Mouse (Mus musculus) myocyte (in vitro differentiated cells): Measurements from ENCODE around the gene Fbxo47. TPM values are rescaled to one million over a fixed set of nuclear protein-coding genes. Genes with fewer than 3 reads are reported as not detected.
A peak's percentile ranks its signal among the peaks of the same experiment; 100 is the strongest.

Experiments
- H3K27me3 ChIP-seq: one replicate; pipeline ENCODE4 v1.6.1; 2011; ENCODE audit not compliant: control insufficient read depth, insufficient read depth, insufficient read length
- H3K36me3 ChIP-seq: one replicate; pipeline ENCODE4 v1.6.1; 2011; ENCODE audit not compliant: control insufficient read depth, insufficient read depth
- H3K4me2 ChIP-seq: one replicate; pipeline ENCODE4 v1.6.1; 2011; ENCODE audit warnings: low read depth, control low read depth
- H3K4me3 ChIP-seq: one replicate; pipeline ENCODE4 v1.5.1; 2011; ENCODE audit warnings: mild to moderate bottlenecking, control low read depth, moderate library complexity
- H3K79me2 ChIP-seq: one replicate; pipeline ENCODE4 v1.6.1; 2011; ENCODE audit not compliant: control insufficient read depth, insufficient read depth
- H3ac ChIP-seq: one replicate; pipeline ENCODE4 v1.6.1; 2011; ENCODE audit not compliant: control insufficient read depth, insufficient read length
- CEBPB ChIP-seq: IDR thresholded peaks from 2 replicates; pipeline ENCODE4 v1.6.1; 2011; ENCODE audit warnings: mild to moderate bottlenecking, moderate library complexity; ENCODE audit not compliant: poor library complexity, insufficient read depth, severe bottlenecking
- E2F4 ChIP-seq: IDR thresholded peaks from one replicate; pipeline ENCODE4 v1.6.1; 2011; ENCODE audit warnings: mild to moderate bottlenecking, control low read depth, moderate library complexity; ENCODE audit not compliant: insufficient read depth
- MAX ChIP-seq: IDR thresholded peaks from one replicate; pipeline ENCODE4 v1.6.1; 2011; ENCODE audit warnings: low read depth, mild to moderate bottlenecking, control low read depth
- MYOD1 ChIP-seq, 3 experiments: IDR thresholded peaks; one replicate each; pipeline ENCODE4 v1.6.1; 2011; ENCODE audit warnings: control low read depth in 2 of 3, low read depth in 2 of 3, mild to moderate bottlenecking in 2 of 3, moderate library complexity in 1 of 3; ENCODE audit not compliant: insufficient read length in 2 of 3, control insufficient read depth in 1 of 3
- MYOG ChIP-seq, 3 experiments: IDR thresholded peaks; one replicate each; pipeline ENCODE4 v1.6.1; 2011; ENCODE audit warnings: control low read depth in 2 of 3, low read depth in 2 of 3, mild to moderate bottlenecking in 2 of 3; ENCODE audit not compliant: insufficient read length in 2 of 3, control insufficient read depth in 1 of 3, insufficient read depth in 1 of 3
- POLR2A ChIP-seq: IDR thresholded peaks from one replicate; pipeline ENCODE4 v1.6.1; 2011; ENCODE audit warnings: low read depth, mild to moderate bottlenecking, control low read depth, moderate library complexity; ENCODE audit not compliant: insufficient read length
- POLR2AphosphoS2 ChIP-seq: IDR thresholded peaks from one replicate; pipeline ENCODE4 v1.6.1; 2011; ENCODE audit warnings: low read depth, control low read depth; ENCODE audit not compliant: insufficient read length
- REST ChIP-seq: IDR thresholded peaks from one replicate; pipeline ENCODE4 v1.6.1; 2011; ENCODE audit warnings: mild to moderate bottlenecking, control low read depth, moderate library complexity; ENCODE audit not compliant: insufficient read depth, insufficient read length
- SRF ChIP-seq: IDR thresholded peaks from one replicate; pipeline ENCODE4 v1.6.1; 2011; ENCODE audit warnings: low read depth; ENCODE audit not compliant: control insufficient read depth, insufficient read length
- TCF12 ChIP-seq: IDR thresholded peaks from one replicate; pipeline ENCODE4 v1.6.1; 2011; ENCODE audit warnings: mild to moderate bottlenecking, control low read depth; ENCODE audit not compliant: poor library complexity, insufficient read depth, severe bottlenecking
- TCF3 ChIP-seq: IDR thresholded peaks from one replicate; pipeline ENCODE4 v1.6.1; 2011; ENCODE audit warnings: low read depth, control low read depth; ENCODE audit not compliant: insufficient read length
- USF1 ChIP-seq: IDR thresholded peaks from one replicate; pipeline ENCODE4 v1.6.1; 2011; ENCODE audit warnings: low read depth, mild to moderate bottlenecking, control low read depth, moderate library complexity
- polyA plus RNA-seq: library from polyadenylated mRNA; unstranded; fragments of >200 nt; fragmentation: generic; extraction: Trizol; gene quantifications from one replicate; pipeline ENCODE4 v1.2.1, GENCODE M21; 2012; ENCODE audit warnings: missing spikeins

Gene Fbxo47
- polyA plus RNA-seq, 1 experiment: 0.32 TPM

DNA sequence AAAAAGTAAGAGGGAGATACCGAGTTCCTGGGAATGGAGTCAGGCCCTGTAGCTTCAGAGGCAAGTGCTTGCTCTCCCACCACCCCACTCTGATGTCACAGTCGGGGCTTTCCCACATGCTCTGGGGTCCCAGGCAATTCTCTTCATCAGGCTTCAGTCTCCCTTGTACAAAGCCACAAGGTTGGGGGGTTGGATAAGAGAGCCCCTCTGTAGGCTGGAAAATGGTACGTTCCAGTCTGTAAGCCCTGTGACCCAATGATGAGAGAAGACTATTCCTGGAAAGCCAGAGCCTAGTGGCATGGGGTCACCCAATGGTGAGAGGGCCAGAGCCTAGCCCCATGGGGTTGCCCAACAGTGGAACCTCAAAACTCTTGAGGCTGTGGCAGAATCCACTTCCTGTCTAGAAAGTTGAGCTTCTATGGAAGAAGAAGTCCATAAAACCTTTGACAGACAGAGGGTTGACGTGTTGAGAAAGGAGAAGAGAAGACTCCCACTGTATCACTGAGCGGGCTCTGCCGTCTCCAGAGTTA lies 32.1 kb upstream of the Fbxo47 start:
- TF ChIP-seq MYOD1 (IDR thresholded peaks at IDR 0.05; ENCODE audit: control insufficient read depth in 1 of 3, insufficient read length in 2 of 3, low read depth in 2 of 3) (no peak), USF1 (no peak), POLR2AphosphoS2 (no peak), CEBPB (no peak), TCF3 (no peak), TCF12 (no peak), REST (no peak), MAX (no peak), SRF (no peak), E2F4 (no peak), MYOG (IDR thresholded peaks at IDR 0.05; ENCODE audit: control insufficient read depth in 1 of 3, insufficient read depth in 1 of 3, insufficient read length in 2 of 3, low read depth in 2 of 3) (no peak)
- no peak overlapping the region for H3K4me3 ChIP-seq
- no peaks in the 10 kb centered on the region for H3K36me3 ChIP-seq
- H3K27me3 ChIP-seq: no peaks in the 10 kb centered on the region
- H3K79me2 ChIP-seq: no peaks in the 10 kb centered on the region
- H3ac ChIP-seq: no peak overlapping the region
- no peak overlapping the region for H3K4me2 ChIP-seq

DNA sequence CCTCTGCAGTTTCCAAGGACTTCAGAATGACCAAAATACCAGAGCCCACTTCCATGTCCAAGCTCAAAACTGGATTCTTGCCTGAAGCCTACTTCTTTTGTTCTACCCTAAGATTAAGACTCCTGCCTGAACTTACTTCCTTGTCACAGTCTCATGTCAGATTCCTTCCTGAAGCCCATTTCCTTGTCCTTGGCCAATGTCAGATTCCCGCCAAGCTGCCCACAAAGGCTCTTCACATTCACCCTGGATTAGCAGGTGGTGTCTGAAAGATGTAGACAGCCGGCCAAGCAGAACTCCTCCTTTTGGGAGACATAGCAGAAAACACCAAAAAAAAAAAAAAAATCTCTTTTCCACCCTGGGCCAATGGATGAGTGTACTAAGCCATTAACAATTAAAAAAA lies 31.5 kb upstream of the Fbxo47 start:
- no peak for TF ChIP-seq TCF3
- no peak for TF ChIP-seq POLR2AphosphoS2
- TF ChIP-seq E2F4: no peak
- TF ChIP-seq SRF: no peak
- no peak for TF ChIP-seq USF1
- TF ChIP-seq POLR2A: no peak
- TF ChIP-seq MYOG (IDR thresholded peaks at IDR 0.05; ENCODE audit: control insufficient read depth in 1 of 3, insufficient read depth in 1 of 3, insufficient read length in 2 of 3, low read depth in 2 of 3): no peak
- TF ChIP-seq CEBPB: no peak
- H3K36me3 ChIP-seq: no peaks in the 10 kb centered on the region
- no peaks in the 10 kb centered on the region for H3K27me3 ChIP-seq
- H3K4me2 ChIP-seq: no peak overlapping the region
- H3ac ChIP-seq: no peak overlapping the region
- H3K4me3 ChIP-seq: no peak overlapping the region
- H3K79me2 ChIP-seq: no peaks in the 10 kb centered on the region

DNA sequence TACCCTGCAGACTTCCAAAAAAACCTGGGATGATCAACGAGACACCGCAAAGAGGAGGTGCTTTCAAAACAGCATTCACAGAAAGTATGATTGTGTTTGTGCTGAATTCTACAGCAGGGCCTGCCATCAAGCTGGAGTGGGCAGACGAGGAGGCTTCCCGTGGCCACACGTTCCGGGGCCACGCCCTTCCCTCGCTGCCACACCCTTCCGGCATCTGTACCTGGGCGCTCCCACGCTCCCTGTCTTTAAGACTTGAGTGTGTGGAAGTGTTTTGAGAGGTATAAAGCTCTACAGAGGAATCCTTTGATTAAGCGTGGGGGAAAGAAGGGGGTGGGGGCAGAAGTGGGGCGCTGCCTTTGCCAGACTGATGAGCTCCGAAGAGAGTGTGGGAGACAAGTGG lies 29.2 kb upstream of the Fbxo47 start:
- H3K4me2 ChIP-seq: no peak overlapping the region
- no peaks in the 10 kb centered on the region for H3K36me3 ChIP-seq
- TF ChIP-seq MYOD1 (IDR thresholded peaks at IDR 0.05; ENCODE audit: control insufficient read depth in 1 of 3, insufficient read length in 2 of 3, low read depth in 2 of 3): no peak
- no peak for TF ChIP-seq TCF3
- TF ChIP-seq POLR2AphosphoS2: no peak
- TF ChIP-seq USF1: no peak
- no peak for TF ChIP-seq REST
- TF ChIP-seq CEBPB: no peak
- no peak for TF ChIP-seq POLR2A
- no peak for TF ChIP-seq MYOG (IDR thresholded peaks at IDR 0.05; ENCODE audit: control insufficient read depth in 1 of 3, insufficient read depth in 1 of 3, insufficient read length in 2 of 3, low read depth in 2 of 3)
- TF ChIP-seq SRF: no peak
- no peak for TF ChIP-seq TCF12
- TF ChIP-seq MAX: no peak
- TF ChIP-seq E2F4: no peak
- H3ac ChIP-seq: no peak overlapping the region
- H3K4me3 ChIP-seq: no peak overlapping the region
- no peaks in the 10 kb centered on the region for H3K27me3 ChIP-seq
- H3K79me2 ChIP-seq: no peaks in the 10 kb centered on the region

GRCm38 (mm10) chr11:97908634-97909348 lies 24.8 kb upstream of the Fbxo47 start:
- no peaks in the 10 kb centered on the region for H3K36me3 ChIP-seq
- no peak overlapping the region for H3K4me2 ChIP-seq
- H3ac ChIP-seq: no peak overlapping the region
- no peaks in the 10 kb centered on the region for H3K79me2 ChIP-seq
- TF ChIP-seq CEBPB: no peak
- peak in 1 of 3 experiments; percentile 71 for TF ChIP-seq MYOD1 (IDR thresholded peaks at IDR 0.05; ENCODE audit: control insufficient read depth in 1 of 3, insufficient read length in 2 of 3, low read depth in 2 of 3)
- no peak for TF ChIP-seq POLR2AphosphoS2
- TF ChIP-seq TCF12: no peak
- peak in 1 of 3 experiments; percentile 53 for TF ChIP-seq MYOG (IDR thresholded peaks at IDR 0.05; ENCODE audit: control insufficient read depth in 1 of 3, insufficient read depth in 1 of 3, insufficient read length in 2 of 3, low read depth in 2 of 3)
- no peak for TF ChIP-seq E2F4
- no peak for TF ChIP-seq USF1
- no peak for TF ChIP-seq REST
- H3K4me3 ChIP-seq: no peak overlapping the region
- no peaks in the 10 kb centered on the region for H3K27me3 ChIP-seq

GRCm38 (mm10) chr11:97907935-97908334 lies 24.0 kb upstream of the Fbxo47 start:
- Histone ChIP-seq H3K4me2 (no peak overlapping the region), H3ac (no peak overlapping the region), H3K27me3 (no peaks in the 10 kb centered on the region), H3K4me3 (no peak overlapping the region), H3K36me3 (no peaks in the 10 kb centered on the region), H3K79me2 (no peaks in the 10 kb centered on the region)
- TF ChIP-seq POLR2AphosphoS2 (no peak), CEBPB (no peak), TCF12 (no peak), MYOG (IDR thresholded peaks at IDR 0.05; ENCODE audit: control insufficient read depth in 1 of 3, insufficient read depth in 1 of 3, insufficient read length in 2 of 3, low read depth in 2 of 3) (no peak), TCF3 (no peak), E2F4 (no peak), MYOD1 (IDR thresholded peaks at IDR 0.05; ENCODE audit: control insufficient read depth in 1 of 3, insufficient read length in 2 of 3, low read depth in 2 of 3) (no peak), SRF (no peak), POLR2A (no peak), REST (no peak), USF1 (no peak)
